Mouse (Mus musculus) testis, adult 2 months (tissue): ENCODE measurements at regions not wholly inside any gene's neighbourhood (a gene's known extent, or its start where the extent isn't known, plus 50 kb on each side); places are given as distances from the start of the nearest gene placed in this dataset.

Experiments used
- CTCF ChIP-seq: fragments of 200-500 bp; IDR thresholded peaks from 2 replicates; pipeline ENCODE4 v1.5.1; 2012; ENCODE audit warnings: low read depth, mild to moderate bottlenecking, inconsistent platforms, low read length, moderate library complexity; ENCODE audit not compliant: control insufficient read depth, insufficient read depth, insufficient replicate concordance
- POLR2A ChIP-seq: fragments of 200-500 bp; IDR thresholded peaks from 2 replicates; pipeline ENCODE4 v1.6.1; 2012; ENCODE audit warnings: low read depth, mild to moderate bottlenecking, inconsistent platforms, low read length, moderate library complexity; ENCODE audit not compliant: control insufficient read depth

GRCm38 (mm10) chr13:28517161-28517560 lies 259.8 kb downstream of the Gm11361 start:
- no peak for TF ChIP-seq CTCF
- no peak for TF ChIP-seq POLR2A
